Mouse (Mus musculus): Measurements from ENCODE around the gene Hist1h3e.
"Not testable (repeated sequence)": the region's sequence is repeated elsewhere in the genome, so short reads cannot be mapped to it uniquely, and the experiment has no call there.

The Hist1h3e gene

GRCm38 (mm10) chr13:23561531-23561882 is 662 bp downstream of the Hist1h3e start:
- not testable (repeated sequence) for DNase-seq (ENCODE audit: low spot score)

- DNase-seq (ENCODE audit: low spot score): not testable (repeated sequence)
Observed at GRCm38 (mm10) chr13:23560699-23561098, 1.5 kb downstream of the Hist1h3e start.

GRCm38 (mm10) chr13:23556906-23557305 is 5.3 kb downstream of the Hist1h3e start:
- no peak for DNase-seq (ENCODE audit: low spot score)

GRCm38 (mm10) chr13:23555839-23556416 is 6.2 kb downstream of the Hist1h3e start:
- peak; percentile 92 for DNase-seq (ENCODE audit: low spot score)

GRCm38 (mm10) chr13:23554925-23555838 is 7.0 kb downstream of the Hist1h3e start:
- peak; percentile 88 for DNase-seq (ENCODE audit: low spot score)

- DNase-seq (ENCODE audit: low spot score): no peak
Observed at GRCm38 (mm10) chr13:23554393-23554792, 7.8 kb downstream of the Hist1h3e start.

- no peak for DNase-seq (ENCODE audit: low spot score)
Observed at GRCm38 (mm10) chr13:23552962-23553361, 9.2 kb downstream of the Hist1h3e start, which contains the start of gene Hist1h1d. Gene Hist1h1d (plus strand): TSS chr13:23553262.

- DNase-seq (ENCODE audit: low spot score): no peak
Observed at GRCm38 (mm10) chr13:23551931-23552914, 9.9 kb downstream of the Hist1h3e start.

- DNase-seq (ENCODE audit: low spot score): peak; percentile 96
Observed at GRCm38 (mm10) chr13:23551146-23551834, 10.9 kb downstream of the Hist1h3e start, which contains the start of gene Hist1h4f. Gene Hist1h4f (minus strand): TSS chr13:23551648.

- peak; percentile 43 for DNase-seq (ENCODE audit: low spot score)
Observed at GRCm38 (mm10) chr13:23550761-23551145, 11.4 kb downstream of the Hist1h3e start.

GRCm38 (mm10) chr13:23546694-23547093 is 15.5 kb downstream of the Hist1h3e start:
- DNase-seq (ENCODE audit: low spot score): no peak

- not testable (repeated sequence) for DNase-seq (ENCODE audit: low spot score)
Observed at GRCm38 (mm10) chr13:23544787-23545120, 17.4 kb downstream of the Hist1h3e start.

- DNase-seq (ENCODE audit: low spot score): peak; percentile 98
Observed at GRCm38 (mm10) chr13:23543965-23544786, 18.0 kb downstream of the Hist1h3e start, which contains the start of gene Hist1h3f. Gene Hist1h3f (plus strand): TSS chr13:23544052.

GRCm38 (mm10) chr13:23542999-23543607 is 19.1 kb downstream of the Hist1h3e start, which contains the start of gene Hist1h2bh:
Gene Hist1h2bh (minus strand): TSS chr13:23543392.
- DNase-seq (ENCODE audit: low spot score): peak; percentile 85

GRCm38 (mm10) chr13:23542225-23542980 is 19.8 kb downstream of the Hist1h3e start:
- not testable (repeated sequence) for DNase-seq (ENCODE audit: low spot score)

GRCm38 (mm10) chr13:23541497-23541896 is 20.7 kb downstream of the Hist1h3e start:
- DNase-seq (ENCODE audit: low spot score): no peak

GRCm38 (mm10) chr13:23539821-23540220 is 22.3 kb downstream of the Hist1h3e start:
- not testable (repeated sequence) for DNase-seq (ENCODE audit: low spot score)

- DNase-seq (ENCODE audit: low spot score): no peak
Observed at GRCm38 (mm10) chr13:23538249-23538648, 23.9 kb downstream of the Hist1h3e start.

All from retina, embryonic 14.5 days (tissue).